Mouse (Mus musculus): ENCODE measurements around the gene Madd. TPM values are rescaled to one million over a fixed set of nuclear protein-coding genes. Genes with fewer than 3 reads are reported as not detected.
"Not testable (repeated sequence)": the region's sequence is repeated elsewhere in the genome, so short reads cannot be mapped to it uniquely, and the experiment has no call there.

The Madd gene
- total RNA-seq, 2 experiments from 2014 or later, result 3.6 to 3.9 TPM

- DNase-seq, result no peak
Measured at GRCm38 (mm10) chr2:91125101-91125500, 58.5 kb downstream of the Madd start.

GRCm38 (mm10) chr2:91123521-91123920 is 60.1 kb downstream of the Madd start:
- no peak for DNase-seq

- no peak for DNase-seq
Measured at GRCm38 (mm10) chr2:91121497-91121896, 62.1 kb downstream of the Madd start.

GRCm38 (mm10) chr2:91121011-91121410 is 62.6 kb downstream of the Madd start:
- no peak for DNase-seq

GRCm38 (mm10) chr2:91120261-91120671 is 63.4 kb downstream of the Madd start:
- no peak for DNase-seq

- DNase-seq, result no peak
Measured at GRCm38 (mm10) chr2:91119551-91119950, 64.1 kb downstream of the Madd start.

- DNase-seq, result no peak
Measured at GRCm38 (mm10) chr2:91119061-91119460, 64.6 kb downstream of the Madd start.

- DNase-seq, result no peak
Measured at GRCm38 (mm10) chr2:91118647-91119046, 65.0 kb downstream of the Madd start.

- no peak for DNase-seq
Measured at GRCm38 (mm10) chr2:91117585-91118275, 65.9 kb downstream of the Madd start, which contains the start of gene Mybpc3. Gene Mybpc3, plus strand, starts transcription at chr2:91118144.

GRCm38 (mm10) chr2:91116842-91117241 is 66.8 kb downstream of the Madd start:
- no peak for DNase-seq

- no peak for DNase-seq
Measured at GRCm38 (mm10) chr2:91115578-91115970, 68.1 kb downstream of the Madd start.

- DNase-seq, result peak; percentile 88
Measured at GRCm38 (mm10) chr2:91114781-91115577, 68.7 kb downstream of the Madd start.

- no peak for DNase-seq
Measured at GRCm38 (mm10) chr2:91113852-91114251, 69.8 kb downstream of the Madd start.

- DNase-seq, result no peak
Measured at GRCm38 (mm10) chr2:91113334-91113733, 70.3 kb downstream of the Madd start.

GRCm38 (mm10) chr2:91112491-91112890 is 71.1 kb downstream of the Madd start:
- DNase-seq, result no peak

GRCm38 (mm10) chr2:91111832-91112231 is 71.8 kb downstream of the Madd start:
- DNase-seq, result not testable (repeated sequence)

GRCm38 (mm10) chr2:91110429-91110828 is 73.2 kb downstream of the Madd start:
- no peak for DNase-seq

GRCm38 (mm10) chr2:91109807-91110385 is 73.7 kb downstream of the Madd start:
- DNase-seq, result no peak

GRCm38 (mm10) chr2:91109241-91109640 is 74.4 kb downstream of the Madd start:
- no peak for DNase-seq

GRCm38 (mm10) chr2:91108156-91108555 is 75.5 kb downstream of the Madd start:
- DNase-seq, result no peak

- peak; percentile 80 for DNase-seq
Measured at GRCm38 (mm10) chr2:91101124-91101740, 82.4 kb downstream of the Madd start.

GRCm38 (mm10) chr2:91098156-91098555 is 85.5 kb downstream of the Madd start:
- no peak for DNase-seq

GRCm38 (mm10) chr2:91097015-91097414 is 86.6 kb downstream of the Madd start:
- DNase-seq, result no peak

Data from gastrocnemius, postnatal 25 days (tissue).